8 mouse cellular contexts compared by ENCODE assay signal in genomic region chr3:135731292-135732047, GRCm38 (mm10). TPM values are rescaled to one million over a fixed set of nuclear protein-coding genes. Genes with fewer than 3 reads are reported as not detected.
A peak's percentile ranks its signal among the peaks of the same experiment; 100 is the strongest.
DNase-seq lines count a peak whose midpoint lies in the region; ATAC-seq and TF ChIP-seq lines count a peak whose summit lies in the region.

No protein-coding gene starts in this region.

- no peak overlapping the region for H3K27ac ChIP-seq in hindbrain, postnatal 0 days

- no peak overlapping the region for H3K9ac ChIP-seq in hindbrain, postnatal 0 days (replicated peaks; ENCODE audit: low read length)

- H3K4me3 ChIP-seq in hindbrain, postnatal 0 days (ENCODE audit: low read length) = no peak overlapping the region

- no peaks in the 10 kb centered on the region for H3K9me3 ChIP-seq in hindbrain, postnatal 0 days (ENCODE audit: low read length)

- WGBS in hindbrain, postnatal 0 days = 38% methylated on average over 17 of the region's 17 CpGs

- peak; percentile 96 for DNase-seq in ZHBTc4 (ENCODE audit: low read depth, low spot score)
- peak; percentile 82 to 89 for DNase-seq in gastrocnemius, adult 8-10 months (ENCODE audit: low spot score in 2 of 2)
- DNase-seq in hindbrain, postnatal 0 days (ENCODE audit: low spot score) = peak; percentile 99
- peak; percentile 95 to 99 for DNase-seq in left cerebral cortex, adult 18-20 months (ENCODE audit: low spot score in 2 of 2)
- DNase-seq in lung, postnatal 4 days = peak; percentile 76 to 93
- peak; percentile 99 for DNase-seq in right cerebral cortex, adult 2 months (ENCODE audit: low spot score in 2 of 2)
- DNase-seq in urinary bladder, postnatal 4 days (ENCODE audit: low spot score in 2 of 2) = peak; percentile 72 to 87

- no peaks in the 10 kb centered on the region for H3K36me3 ChIP-seq in hindbrain, postnatal 0 days (ENCODE audit: insufficient read depth, low read length)

- peak; percentile 90 for ATAC-seq in common myeloid progenitor, adult 5-6 weeks (replicated peaks; ENCODE audit: low read depth, poor library complexity, severe bottlenecking)
- peak; percentile 85 for ATAC-seq in hindbrain, postnatal 0 days

- no peaks in the 10 kb centered on the region for H3K27me3 ChIP-seq in hindbrain, postnatal 0 days (ENCODE audit: insufficient read depth, low read length)

- H3K4me1 ChIP-seq in hindbrain, postnatal 0 days (ENCODE audit: insufficient read depth, low read length) = no peaks in the 10 kb centered on the region

- peak; percentile 97 for TF ChIP-seq CTCF in hindbrain, postnatal 0 days (IDR thresholded peaks at IDR 0.05; ENCODE audit: low read depth)

- peak overlapping the region; percentile 33; the same call in 1 of the 2 replicates for H3K4me2 ChIP-seq in hindbrain, postnatal 0 days (ENCODE audit: low read depth, low read length)

RNA-seq across cellular contexts. Expression of gene Nfkb1, which starts 40.1 kb away (rescaled TPM):
- total RNA-seq in common myeloid progenitor, adult 5-6 weeks (2017) = 121 and 126 TPM in 2 replicates
- 10 to 100 TPM; 17.2 to 21.6 (median 19.0) TPM for total RNA-seq in gastrocnemius, adult 8-10 months (2022)
- total RNA-seq in hindbrain, postnatal 0 days (2014; rRNA removed) = 21.9 and 40.1 TPM in 2 replicates
- polyA plus RNA-seq in hindbrain, postnatal 0 days (2015; fragmentation: Nextera tagmentation; extraction: Ambion mirVana) = 5.0 and 5.1 TPM in 2 replicates
- 10 to 100 TPM; 18.8 to 22.2 TPM for total RNA-seq in left cerebral cortex, adult 18-20 months (2021)
